8 mouse cellular contexts compared by ENCODE assay signal in genomic region chr11:5877921-5878526, GRCm38 (mm10). TPM values are rescaled to one million over a fixed set of nuclear protein-coding genes. Genes with fewer than 3 reads are reported as not detected.
DNase-seq lines count a peak whose midpoint lies in the region; ATAC-seq and TF ChIP-seq lines count a peak whose summit lies in the region.

TSS of gene Pold2 (minus strand) at chr11:5878292.

- H3K27ac ChIP-seq in ES-Bruce4 (ENCODE audit: insufficient read depth, low read length), result peak within 1 kb of the TSS; percentile 49; the same call in 1 of the 2 replicates
- H3K27ac ChIP-seq in forebrain, embryonic 13.5 days, result peak within 1 kb of the TSS; percentile 83
- peak within 1 kb of the TSS; percentile 7 for H3K27ac ChIP-seq in liver, postnatal 0 days (ENCODE audit: low read depth)
- H3K27ac ChIP-seq in neural tube, embryonic 14.5 days (ENCODE audit: low read depth, low read length), result peak within 1 kb of the TSS; percentile 82

- H3K4me3 ChIP-seq in ES-Bruce4 (ENCODE audit: low read depth, low read length), result peak within 1 kb of the TSS; percentile 84
- peak within 1 kb of the TSS; percentile 63 for H3K4me3 ChIP-seq in forebrain, embryonic 13.5 days
- H3K4me3 ChIP-seq in liver, postnatal 0 days (ENCODE audit: low read depth, low read length), result peak within 1 kb of the TSS; percentile 65
- peak within 1 kb of the TSS; percentile 63 for H3K4me3 ChIP-seq in neural tube, embryonic 14.5 days (ENCODE audit: low read depth, low read length)

- TF ChIP-seq EP300 in ES-Bruce4 (IDR thresholded peaks at IDR 0.05; ENCODE audit: insufficient read depth, low read depth, low read length), result 0 out of 2 replicates have a peak, but pooled peaks have one; percentile 3
- no peak for TF ChIP-seq EP300 in liver, postnatal 0 days (IDR thresholded peaks at IDR 0.05; ENCODE audit: low read depth)

- H3K4me1 ChIP-seq in ES-Bruce4 (ENCODE audit: control insufficient read depth, insufficient read depth, low read length), result no peaks in the 10 kb centered on the region
- peaks cover 21% of the 10 kb centered on the region for H3K4me1 ChIP-seq in forebrain, embryonic 13.5 days
- H3K4me1 ChIP-seq in liver, postnatal 0 days (ENCODE audit: insufficient read depth), result peaks cover 15% of the 10 kb centered on the region
- peaks cover 8% of the 10 kb centered on the region for H3K4me1 ChIP-seq in neural tube, embryonic 14.5 days (ENCODE audit: control insufficient read depth, insufficient read depth, low read length)

- peak; percentile 98 for DNase-seq in heart, postnatal 10 days
- DNase-seq in large intestine, adult 2 months (ENCODE audit: low read depth, low spot score), result peak; percentile 94
- DNase-seq in liver, postnatal 0 days, result peak; percentile 99
- DNase-seq in testis, postnatal 10 days (ENCODE audit: low spot score), result peak; percentile 97

- H3K36me3 ChIP-seq in ES-Bruce4 (ENCODE audit: control insufficient read depth, insufficient read depth, low read length, poor library complexity, severe bottlenecking), result peaks cover 17% of the 10 kb centered on the region
- peaks cover 36% of the 10 kb centered on the region for H3K36me3 ChIP-seq in forebrain, embryonic 13.5 days (ENCODE audit: poor library complexity, severe bottlenecking)
- peaks cover 18% of the 10 kb centered on the region for H3K36me3 ChIP-seq in liver, postnatal 0 days (replicated peaks; ENCODE audit: insufficient read depth, low read length)
- no peaks in the 10 kb centered on the region for H3K36me3 ChIP-seq in neural tube, embryonic 14.5 days (ENCODE audit: control insufficient read depth, insufficient read depth, low read length)

- intact Hi-C loops in heart, postnatal 10 days (cut with DNase I), result loop anchor here (1.0 to 5.0 kb wide), 2 partner anchors 40 to 86 kb away; partner anchors contain the start of gene Polm

- no peak for TF ChIP-seq CTCF in ES-Bruce4 (IDR thresholded peaks at IDR 0.05; ENCODE audit: low read depth, low read length)
- TF ChIP-seq CTCF in liver, postnatal 0 days (IDR thresholded peaks at IDR 0.05; ENCODE audit: low read depth), result no peak

- WGBS in forebrain, embryonic 13.5 days, result under 1% methylated on average over 52 of the region's 52 CpGs
- WGBS in large intestine, adult 2 months, result under 1% methylated on average over 52 of the region's 52 CpGs
- under 1% methylated on average over 52 of the region's 52 CpGs for WGBS in liver, postnatal 0 days (ENCODE audit: insufficient replicate concordance)
- under 1% methylated on average over 51 of the region's 52 CpGs for WGBS in neural tube, embryonic 14.5 days

- H3K9me3 ChIP-seq in ES-Bruce4 (replicated peaks; ENCODE audit: control insufficient read depth, insufficient read depth, low read length, poor library complexity, severe bottlenecking), result no peaks in the 10 kb centered on the region
- H3K9me3 ChIP-seq in forebrain, embryonic 13.5 days (replicated peaks), result no peaks in the 10 kb centered on the region
- H3K9me3 ChIP-seq in liver, postnatal 0 days (ENCODE audit: low read length), result no peaks in the 10 kb centered on the region
- H3K9me3 ChIP-seq in neural tube, embryonic 14.5 days (ENCODE audit: control insufficient read depth, low read length), result no peaks in the 10 kb centered on the region

- TF ChIP-seq POLR2A in ES-Bruce4 (IDR thresholded peaks at IDR 0.05; ENCODE audit: insufficient read depth, low read length), result peak; percentile 97

- H3K27me3 ChIP-seq in ES-Bruce4 (ENCODE audit: control insufficient read depth, insufficient read depth, low read length, poor library complexity, severe bottlenecking), result no peaks in the 10 kb centered on the region
- H3K27me3 ChIP-seq in forebrain, embryonic 13.5 days, result no peaks in the 10 kb centered on the region
- no peaks in the 10 kb centered on the region for H3K27me3 ChIP-seq in liver, postnatal 0 days (ENCODE audit: insufficient read depth, low read length)
- H3K27me3 ChIP-seq in neural tube, embryonic 14.5 days (ENCODE audit: control insufficient read depth, insufficient read depth, low read length), result no peaks in the 10 kb centered on the region

- H3K4me2 ChIP-seq in forebrain, embryonic 13.5 days, result peak within 1 kb of the TSS; percentile 71
- peak within 1 kb of the TSS; percentile 88 for H3K4me2 ChIP-seq in liver, postnatal 0 days (ENCODE audit: low read depth, low read length)
- peak within 1 kb of the TSS; percentile 68 for H3K4me2 ChIP-seq in neural tube, embryonic 14.5 days (ENCODE audit: low read depth, low read length)

- peak; percentile 95 for ATAC-seq in cerebellum, adult (ENCODE audit: insufficient number of reproducible peaks, low FRiP score, low TSS enrichment)
- ATAC-seq in forebrain, embryonic 13.5 days, result peak; percentile 99
- ATAC-seq in liver, postnatal 0 days, result peak; percentile 100
- peak; percentile 99 for ATAC-seq in neural tube, embryonic 14.5 days (ENCODE audit: low read depth)

- H3K9ac ChIP-seq in ES-Bruce4 (ENCODE audit: low read depth, poor library complexity, severe bottlenecking), result peak within 1 kb of the TSS; percentile 77
- peak within 1 kb of the TSS; percentile 71 for H3K9ac ChIP-seq in forebrain, embryonic 13.5 days
- peak within 1 kb of the TSS; percentile 52 for H3K9ac ChIP-seq in liver, postnatal 0 days (replicated peaks)
- H3K9ac ChIP-seq in neural tube, embryonic 14.5 days (replicated peaks; ENCODE audit: low read depth, low read length), result peak within 1 kb of the TSS; percentile 57

RNA-seq across cellular contexts. Expression of gene Pold2, which starts in this region (rescaled TPM):
- polyA plus RNA-seq in ES-Bruce4 (2011; ENCODE audit: insufficient read depth, insufficient read length, low read depth, missing spikeins), result 127 and 175 TPM in 2 replicates
- 100 and 102 TPM in 2 replicates for polyA plus RNA-seq in forebrain, embryonic 13.5 days (2015; fragmentation: Nextera tagmentation; extraction: Ambion mirVana)
- 10 to 100 TPM; 34.8 to 44.1 TPM for total RNA-seq in heart, postnatal 10 days (2021)
- polyA plus RNA-seq in large intestine, adult 2 months (2012; rRNA removed), result 153 and 179 TPM in 2 replicates
- polyA plus RNA-seq in liver, postnatal 0 days (2015; fragmentation: Nextera tagmentation; extraction: Ambion mirVana), result 24.0 and 27.0 TPM in 2 replicates
- polyA plus RNA-seq in neural tube, embryonic 14.5 days (2014; fragmentation: Nextera tagmentation; extraction: Ambion mirVana), result 48.2 and 48.6 TPM in 2 replicates

Comparison
In these comparisons a context has a peak if more than half of its experiments do, and no peak if none do; other contexts are left out.
1. Peak in every context shown above with its lines: DNase-seq, ATAC-seq, H3K4me3 ChIP-seq and H3K27ac ChIP-seq.
2. H3K27ac ChIP-seq: peak in every context shown above with its lines; median percentile 83 in forebrain, embryonic 13.5 days; 82 in neural tube, embryonic 14.5 days; 49 in ES-Bruce4; 7 in liver, postnatal 0 days.